Mouse (Mus musculus): ENCODE measurements around the gene Ifit2. TPM values are rescaled to one million over a fixed set of nuclear protein-coding genes. Genes with fewer than 3 reads are reported as not detected.

Gene Ifit2
- 3.7 and 4.2 TPM in 2 replicates for polyA plus RNA-seq (2014; fragmentation: Nextera tagmentation; extraction: Ambion mirVana)

DNA sequence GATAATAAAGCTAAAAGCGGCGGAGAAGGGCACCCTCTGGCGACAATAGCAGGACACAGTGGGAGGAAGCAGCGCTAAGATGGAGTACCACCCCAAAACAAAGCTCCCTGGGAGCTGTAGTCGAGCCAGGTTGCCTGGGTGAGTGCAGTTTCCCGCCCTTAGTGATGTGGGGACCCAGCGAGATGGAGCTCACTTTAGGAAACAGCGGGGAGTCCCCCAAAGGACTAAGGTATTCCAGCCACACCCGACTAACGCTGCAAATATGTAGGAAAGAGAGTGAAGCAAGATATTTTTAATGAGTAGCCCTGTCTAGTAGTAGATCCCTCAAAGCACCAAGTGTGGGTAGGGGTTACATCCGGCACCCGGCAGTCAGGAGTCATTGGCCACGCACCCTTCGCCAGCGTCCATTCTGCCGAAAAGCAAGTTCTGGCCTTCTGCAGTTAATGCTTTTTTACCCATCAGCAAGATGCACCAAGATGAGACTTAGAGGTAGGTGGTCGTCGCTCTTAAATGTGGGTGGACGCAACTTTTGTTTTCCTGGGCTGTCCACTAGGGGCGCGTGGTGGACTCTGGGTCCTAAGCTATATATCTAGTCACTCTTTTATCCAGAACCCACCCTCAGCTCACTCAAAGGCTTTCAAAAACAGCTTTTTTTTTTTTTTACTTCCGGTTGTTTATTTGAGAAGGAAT is at the start of gene Ifit2:
Gene Ifit2 (plus strand): TSS at position 161 of the 690 bp plus-strand sequence.
- ATAC-seq (ENCODE audit: low FRiP score), result peak; percentile 95
- peak; percentile 84 for DNase-seq (ENCODE audit: low spot score)
- Histone ChIP-seq H3K36me3 (ENCODE audit: control insufficient read depth, insufficient read depth, low read length) (no peaks in the 10 kb centered on the region), H3K4me3 (ENCODE audit: low read depth, low read length) (peak within 1 kb of the TSS; percentile 33), H3K9me3 (ENCODE audit: control insufficient read depth, low read length) (no peaks in the 10 kb centered on the region), H3K27me3 (ENCODE audit: control insufficient read depth, insufficient read depth, low read length) (no peaks in the 10 kb centered on the region), H3K27ac (ENCODE audit: low read depth, low read length) (no peak within 1 kb of the TSS), H3K9ac (ENCODE audit: low read depth, low read length) (peak within 1 kb of the TSS; percentile 40), H3K4me1 (replicated peaks; ENCODE audit: control insufficient read depth, insufficient read depth, low read length) (no peaks in the 10 kb centered on the region), H3K4me2 (replicated peaks; ENCODE audit: low read depth, low read length) (peak within 1 kb of the TSS; percentile 55)
- WGBS, result 2% methylated on average over 22 of the region's 22 CpGs

DNA sequence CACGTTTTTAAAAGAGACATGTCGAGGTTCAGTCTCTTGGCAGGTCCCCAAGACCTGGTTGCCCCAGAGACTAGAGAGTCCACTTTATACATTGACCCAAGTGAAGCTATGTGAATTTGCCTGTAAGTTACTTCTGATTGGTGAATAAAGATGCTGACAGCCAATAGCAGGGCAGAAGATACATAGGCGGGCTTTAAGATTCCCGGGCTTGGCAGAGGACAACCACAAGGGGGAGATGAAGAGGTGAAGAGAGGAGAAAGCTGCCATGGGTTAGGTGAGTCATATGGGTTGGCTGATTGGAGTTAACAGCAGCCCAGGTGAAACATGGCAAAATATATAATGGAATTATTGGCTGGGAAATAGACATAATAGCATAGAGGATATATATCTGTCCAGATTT is 49.7 kb upstream of the Ifit2 start:
- H3K9me3 ChIP-seq (ENCODE audit: control insufficient read depth, low read length), result no peaks in the 10 kb centered on the region
- ATAC-seq (ENCODE audit: low FRiP score), result peak; percentile 67; the same call in 1 of the 2 replicates

DNA sequence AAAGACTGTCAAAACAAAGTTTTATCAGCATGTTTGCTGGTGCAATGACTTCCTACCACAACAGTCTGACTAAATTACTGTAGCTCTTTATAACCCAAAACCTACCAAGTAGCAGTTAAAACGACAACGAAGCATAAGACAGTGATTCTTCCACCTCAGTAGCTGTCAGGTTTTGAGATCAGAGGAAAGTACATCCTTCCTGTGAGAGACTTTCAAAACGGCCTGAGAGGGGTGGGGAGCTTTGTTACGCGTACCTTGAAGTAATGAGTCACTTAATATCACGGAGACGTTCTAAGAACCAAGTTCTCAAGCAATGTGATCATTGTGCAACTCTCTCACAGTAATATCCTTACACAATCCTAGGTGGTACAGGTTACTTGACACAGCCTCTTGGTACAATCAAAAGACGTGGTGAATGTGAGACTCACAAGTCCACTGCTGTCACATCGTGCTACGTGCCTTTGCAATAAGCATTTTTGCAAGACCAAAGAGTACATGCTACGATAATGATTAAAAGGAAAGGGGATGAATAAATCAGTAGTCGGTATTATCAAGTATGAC is 45.3 kb upstream of the Ifit2 start:
- no peaks in the 10 kb centered on the region for H3K27me3 ChIP-seq (ENCODE audit: control insufficient read depth, insufficient read depth, low read length)
- H3K27ac ChIP-seq (ENCODE audit: low read depth, low read length), result no peak overlapping the region
- no peaks in the 10 kb centered on the region for H3K36me3 ChIP-seq (ENCODE audit: control insufficient read depth, insufficient read depth, low read length)
- H3K9me3 ChIP-seq (ENCODE audit: control insufficient read depth, low read length), result no peaks in the 10 kb centered on the region
- 93% methylated on average over 12 of the region's 12 CpGs for WGBS
- H3K4me2 ChIP-seq (replicated peaks; ENCODE audit: low read depth, low read length), result no peak overlapping the region
- H3K9ac ChIP-seq (ENCODE audit: low read depth, low read length), result no peak overlapping the region
- no peaks in the 10 kb centered on the region for H3K4me1 ChIP-seq (replicated peaks; ENCODE audit: control insufficient read depth, insufficient read depth, low read length)
- DNase-seq (ENCODE audit: low spot score) (no peak), ATAC-seq (ENCODE audit: low FRiP score) (no peak)
- H3K4me3 ChIP-seq (ENCODE audit: low read depth, low read length), result no peak overlapping the region

More for the DNA sequence above, 49.7 kb upstream of the Ifit2 start:
- Histone ChIP-seq H3K4me1 (replicated peaks; ENCODE audit: control insufficient read depth, insufficient read depth, low read length) (no peaks in the 10 kb centered on the region), H3K9ac (ENCODE audit: low read depth, low read length) (no peak overlapping the region), H3K4me2 (replicated peaks; ENCODE audit: low read depth, low read length) (no peak overlapping the region), H3K4me3 (ENCODE audit: low read depth, low read length) (no peak overlapping the region), H3K27me3 (ENCODE audit: control insufficient read depth, insufficient read depth, low read length) (no peaks in the 10 kb centered on the region), H3K36me3 (ENCODE audit: control insufficient read depth, insufficient read depth, low read length) (no peaks in the 10 kb centered on the region), H3K27ac (ENCODE audit: low read depth, low read length) (no peak overlapping the region)
- WGBS, result 59% methylated on average over 4 of the region's 4 CpGs
- DNase-seq (ENCODE audit: low spot score), result peak; percentile 58

DNA sequence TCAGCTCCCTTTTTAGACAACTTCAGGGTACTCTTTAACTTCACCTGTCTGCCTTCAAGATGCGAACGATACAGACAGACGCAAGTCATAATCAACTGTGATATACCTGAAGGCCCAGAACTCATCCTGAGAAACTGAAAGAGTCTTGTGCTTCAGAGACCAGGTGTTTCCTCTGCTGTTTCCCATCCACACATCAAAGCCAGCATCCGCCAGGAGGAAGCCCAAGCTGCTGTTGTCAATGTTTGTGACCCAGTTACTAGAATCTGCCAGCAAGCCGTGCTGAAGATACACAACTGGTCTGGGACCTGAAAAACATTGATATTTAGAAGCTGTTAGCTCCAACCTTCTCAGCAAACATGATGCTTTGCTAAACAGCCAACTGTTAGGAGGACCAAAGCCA is 39.8 kb upstream of the Ifit2 start:
- no peak for ATAC-seq (ENCODE audit: low FRiP score)

DNA sequence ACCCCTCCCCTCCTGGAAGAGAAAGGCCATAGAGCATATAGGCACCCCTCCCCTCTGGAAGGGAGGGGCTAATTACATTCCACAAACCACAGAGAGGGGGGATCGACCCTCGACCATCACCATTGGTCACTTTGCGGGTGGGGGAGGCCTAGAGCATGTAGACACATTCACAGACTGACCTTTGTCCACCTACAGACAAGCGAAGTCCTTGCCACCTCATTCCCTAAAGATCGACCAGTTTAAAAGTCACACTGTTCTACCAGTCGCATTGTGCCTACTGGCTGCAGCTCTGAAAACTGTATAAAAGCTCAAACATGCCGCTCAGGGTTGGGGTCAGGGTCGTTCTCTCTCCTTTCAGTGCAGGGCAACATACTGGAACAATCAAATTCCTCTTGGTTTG is 39.0 kb upstream of the Ifit2 start:
- no peak overlapping the region for H3K27ac ChIP-seq (ENCODE audit: low read depth, low read length)
- no peaks in the 10 kb centered on the region for H3K27me3 ChIP-seq (ENCODE audit: control insufficient read depth, insufficient read depth, low read length)
- no peak overlapping the region for H3K9ac ChIP-seq (ENCODE audit: low read depth, low read length)
- H3K4me2 ChIP-seq (replicated peaks; ENCODE audit: low read depth, low read length), result no peak overlapping the region
- H3K4me3 ChIP-seq (ENCODE audit: low read depth, low read length), result no peak overlapping the region
- H3K36me3 ChIP-seq (ENCODE audit: control insufficient read depth, insufficient read depth, low read length), result no peaks in the 10 kb centered on the region
- no peaks in the 10 kb centered on the region for H3K9me3 ChIP-seq (ENCODE audit: control insufficient read depth, low read length)
- no peak for ATAC-seq (ENCODE audit: low FRiP score)
- DNase-seq (ENCODE audit: low spot score), result no peak
- WGBS, result 51% methylated on average over 8 of the region's 8 CpGs
- H3K4me1 ChIP-seq (replicated peaks; ENCODE audit: control insufficient read depth, insufficient read depth, low read length), result no peaks in the 10 kb centered on the region

More for the DNA sequence above, 39.8 kb upstream of the Ifit2 start:
- Histone ChIP-seq H3K4me1 (replicated peaks; ENCODE audit: control insufficient read depth, insufficient read depth, low read length) (no peaks in the 10 kb centered on the region), H3K9me3 (ENCODE audit: control insufficient read depth, low read length) (no peaks in the 10 kb centered on the region), H3K4me3 (ENCODE audit: low read depth, low read length) (no peak overlapping the region), H3K27me3 (ENCODE audit: control insufficient read depth, insufficient read depth, low read length) (no peaks in the 10 kb centered on the region), H3K9ac (ENCODE audit: low read depth, low read length) (no peak overlapping the region), H3K4me2 (replicated peaks; ENCODE audit: low read depth, low read length) (no peak overlapping the region), H3K27ac (ENCODE audit: low read depth, low read length) (no peak overlapping the region), H3K36me3 (ENCODE audit: control insufficient read depth, insufficient read depth, low read length) (no peaks in the 10 kb centered on the region)
- 92% methylated on average over 5 of the region's 5 CpGs for WGBS
- no peak for DNase-seq (ENCODE audit: low spot score)

DNA sequence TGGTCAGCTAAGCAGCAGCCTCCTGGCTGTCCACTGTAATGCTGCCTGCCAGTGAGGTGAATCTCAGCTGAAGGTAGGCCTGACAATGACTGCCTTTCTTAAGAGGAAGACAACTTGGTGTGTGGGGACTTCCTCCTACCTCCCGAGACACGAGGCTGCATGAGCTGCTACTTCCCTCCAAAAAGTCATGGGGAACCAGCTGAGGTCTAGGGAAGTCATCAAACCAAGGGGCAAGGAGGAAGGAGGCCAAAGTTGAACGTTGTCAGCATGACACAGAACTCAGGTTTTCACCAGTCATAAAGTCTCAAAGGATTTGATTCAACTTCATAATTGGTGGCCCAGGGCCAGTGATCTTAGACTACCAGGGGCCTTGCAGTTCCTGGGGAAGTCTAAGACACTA is 34.8 kb upstream of the Ifit2 start:
- H3K4me2 ChIP-seq (replicated peaks; ENCODE audit: low read depth, low read length), result no peak overlapping the region
- H3K27me3 ChIP-seq (ENCODE audit: control insufficient read depth, insufficient read depth, low read length), result no peaks in the 10 kb centered on the region
- no peak for DNase-seq (ENCODE audit: low spot score)
- ATAC-seq (ENCODE audit: low FRiP score), result no peak
- no peak overlapping the region for H3K27ac ChIP-seq (ENCODE audit: low read depth, low read length)
- no peaks in the 10 kb centered on the region for H3K4me1 ChIP-seq (replicated peaks; ENCODE audit: control insufficient read depth, insufficient read depth, low read length)
- 81% methylated on average over 3 of the region's 3 CpGs for WGBS
- no peaks in the 10 kb centered on the region for H3K9me3 ChIP-seq (ENCODE audit: control insufficient read depth, low read length)
- H3K4me3 ChIP-seq (ENCODE audit: low read depth, low read length), result no peak overlapping the region
- H3K36me3 ChIP-seq (ENCODE audit: control insufficient read depth, insufficient read depth, low read length), result no peaks in the 10 kb centered on the region
- no peak overlapping the region for H3K9ac ChIP-seq (ENCODE audit: low read depth, low read length)

DNA sequence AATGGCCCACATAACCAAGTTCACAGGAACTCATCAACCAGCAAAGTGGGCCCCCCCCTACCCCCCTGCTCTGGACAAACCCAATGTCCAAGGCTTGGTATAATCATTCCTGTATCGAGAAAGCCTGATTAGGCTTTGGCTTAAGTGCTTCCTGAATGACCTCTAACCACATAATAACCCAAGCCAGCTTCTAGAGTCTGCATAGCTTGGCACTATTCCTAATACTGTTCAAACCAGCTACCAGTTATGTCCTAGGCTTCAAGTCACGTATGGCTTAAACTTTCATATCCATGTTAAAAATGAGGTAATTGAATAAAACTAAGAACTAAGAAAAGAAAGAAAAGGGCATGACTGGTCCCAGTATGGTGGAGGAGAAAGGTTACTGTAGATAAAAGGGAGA is 34.1 kb upstream of the Ifit2 start:
- Histone ChIP-seq H3K4me2 (replicated peaks; ENCODE audit: low read depth, low read length) (no peak overlapping the region), H3K9ac (ENCODE audit: low read depth, low read length) (no peak overlapping the region), H3K27ac (ENCODE audit: low read depth, low read length) (no peak overlapping the region), H3K36me3 (ENCODE audit: control insufficient read depth, insufficient read depth, low read length) (no peaks in the 10 kb centered on the region), H3K9me3 (ENCODE audit: control insufficient read depth, low read length) (no peaks in the 10 kb centered on the region), H3K4me1 (replicated peaks; ENCODE audit: control insufficient read depth, insufficient read depth, low read length) (no peaks in the 10 kb centered on the region), H3K4me3 (ENCODE audit: low read depth, low read length) (no peak overlapping the region), H3K27me3 (ENCODE audit: control insufficient read depth, insufficient read depth, low read length) (no peaks in the 10 kb centered on the region)
- WGBS, result 97% methylated on average over 2 of the region's 2 CpGs
- ATAC-seq (ENCODE audit: low FRiP score) (no peak), DNase-seq (ENCODE audit: low spot score) (no peak)

DNA sequence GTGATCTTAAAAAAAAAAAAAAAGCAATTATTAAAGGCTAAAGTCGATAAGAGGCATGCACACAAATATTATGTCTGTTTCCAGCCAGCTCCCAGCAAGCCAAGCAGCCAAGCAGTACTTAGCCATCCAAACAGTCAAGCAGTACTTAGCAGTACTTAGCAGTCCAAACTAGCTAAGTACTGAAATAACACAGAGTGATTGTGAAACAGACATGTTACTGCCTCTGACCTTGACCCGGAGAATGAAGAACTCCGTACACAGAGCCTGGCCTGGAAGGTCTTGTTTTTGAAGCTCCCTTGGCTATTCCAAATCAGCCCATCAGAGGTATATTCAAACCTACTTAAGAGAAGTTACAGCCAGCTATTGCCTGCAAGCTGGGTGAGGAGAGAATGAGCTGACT is 33.3 kb upstream of the Ifit2 start:
- no peak overlapping the region for H3K27ac ChIP-seq (ENCODE audit: low read depth, low read length)
- no peak for DNase-seq (ENCODE audit: low spot score)
- WGBS, result 89% methylated on average over 3 of the region's 3 CpGs
- H3K4me3 ChIP-seq (ENCODE audit: low read depth, low read length), result no peak overlapping the region
- no peaks in the 10 kb centered on the region for H3K4me1 ChIP-seq (replicated peaks; ENCODE audit: control insufficient read depth, insufficient read depth, low read length)
- no peak overlapping the region for H3K4me2 ChIP-seq (replicated peaks; ENCODE audit: low read depth, low read length)
- H3K9ac ChIP-seq (ENCODE audit: low read depth, low read length), result no peak overlapping the region
- no peaks in the 10 kb centered on the region for H3K9me3 ChIP-seq (ENCODE audit: control insufficient read depth, low read length)
- ATAC-seq (ENCODE audit: low FRiP score), result no peak
- H3K27me3 ChIP-seq (ENCODE audit: control insufficient read depth, insufficient read depth, low read length), result no peaks in the 10 kb centered on the region
- no peaks in the 10 kb centered on the region for H3K36me3 ChIP-seq (ENCODE audit: control insufficient read depth, insufficient read depth, low read length)
